Mouse (Mus musculus) leukemia stem cell, adult 10-12 weeks (primary cell): ENCODE results near the gene Trmt2b. TPM values are rescaled to one million over a fixed set of nuclear protein-coding genes. Genes with fewer than 3 reads are reported as not detected.

Experiments
- polyA plus RNA-seq: library from polyadenylated mRNA; stranded (reverse); fragments of >175 nt; gene quantifications from 2 replicates; pipeline ENCODE4 v1.2.3, GENCODE M21; 2012; ENCODE audit warnings: low replicate concordance

Trmt2b gene
- polyA plus RNA-seq = 0.85 and 1.0 TPM in 2 replicates

DNA sequence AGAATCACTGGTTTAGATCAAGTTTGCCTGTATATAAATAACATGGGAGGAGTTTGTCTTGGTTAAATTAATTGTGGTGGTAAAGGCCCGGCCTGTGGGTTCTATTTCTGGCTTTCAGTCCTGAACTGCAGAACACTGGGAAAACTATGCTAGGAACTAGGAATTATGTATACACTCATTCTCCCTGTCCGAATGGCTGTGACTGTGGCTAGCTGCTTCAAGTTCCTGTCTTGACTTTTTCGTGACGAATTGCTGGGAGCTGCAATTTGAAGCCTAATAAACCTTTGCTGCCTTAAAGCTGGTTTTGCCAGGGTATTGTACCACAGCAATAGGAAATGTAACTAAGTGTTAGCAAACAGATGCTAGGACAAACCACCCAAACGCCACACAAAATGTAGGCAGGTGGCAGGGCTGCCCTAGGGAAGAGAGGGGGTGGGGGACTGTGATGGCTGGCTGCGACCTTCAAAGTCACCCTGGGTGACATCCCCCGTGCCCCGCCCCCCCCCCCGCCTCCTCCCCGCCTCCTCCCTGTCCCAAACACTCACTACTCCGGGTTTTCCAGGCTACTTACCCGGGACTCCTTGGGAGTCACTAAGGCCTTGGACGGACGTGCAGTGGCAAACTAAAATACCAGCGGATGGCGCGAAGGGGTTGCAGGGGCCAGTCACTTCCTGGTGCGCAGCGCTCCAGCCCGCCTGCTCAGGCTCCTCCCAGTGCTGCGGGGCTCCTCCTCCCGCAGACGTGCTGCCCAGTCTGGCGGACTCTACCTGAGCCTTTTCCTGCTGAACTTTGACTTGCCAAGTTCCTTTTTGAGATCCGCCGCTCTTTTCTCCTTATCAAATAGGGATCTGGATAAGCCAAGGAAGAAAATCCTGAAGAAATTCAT, at the start of gene Trmt2b:
TSS of gene Trmt2b (minus strand) at position 710 of the 886 bp plus-strand sequence.

DNA sequence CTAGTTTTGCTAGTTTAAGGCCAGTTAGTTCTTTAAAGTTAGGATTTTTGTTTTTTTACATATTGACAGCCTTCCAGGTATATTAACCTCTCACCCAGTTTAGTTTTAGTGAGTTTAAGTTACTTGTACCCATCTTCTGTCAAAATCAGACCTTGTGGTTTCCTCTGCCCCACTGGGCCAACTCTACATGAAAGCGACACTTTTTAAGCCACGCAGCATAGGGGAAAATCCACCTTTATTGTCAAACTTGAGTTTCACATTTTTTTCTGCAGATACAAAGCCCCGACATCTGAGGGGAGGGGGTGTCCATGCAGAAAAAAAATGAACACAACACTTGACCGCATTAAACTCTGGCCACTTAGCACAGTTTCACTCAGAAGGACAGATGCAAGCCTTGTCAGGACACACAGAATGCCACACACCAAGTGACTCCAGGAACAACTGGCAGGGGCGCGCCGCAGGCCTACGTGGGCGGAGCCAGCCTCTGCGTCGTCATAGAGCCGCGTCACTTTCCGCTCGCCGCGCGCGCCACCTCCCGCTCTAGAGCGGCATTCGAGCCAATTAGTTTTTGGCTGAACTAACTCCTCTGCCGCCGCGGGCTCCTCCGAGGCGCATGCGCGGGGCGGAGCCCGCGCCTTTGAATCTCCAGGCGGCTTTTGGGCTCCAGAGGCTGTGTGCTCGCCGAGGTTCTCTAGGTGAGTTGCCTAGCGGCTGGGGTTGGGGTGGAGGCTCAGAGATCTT, 30.9 kb upstream of the Trmt2b start, which contains the start of gene Cenpi:
TSS of gene Cenpi (plus strand) at position 551 of the 741 bp plus-strand sequence.

DNA sequence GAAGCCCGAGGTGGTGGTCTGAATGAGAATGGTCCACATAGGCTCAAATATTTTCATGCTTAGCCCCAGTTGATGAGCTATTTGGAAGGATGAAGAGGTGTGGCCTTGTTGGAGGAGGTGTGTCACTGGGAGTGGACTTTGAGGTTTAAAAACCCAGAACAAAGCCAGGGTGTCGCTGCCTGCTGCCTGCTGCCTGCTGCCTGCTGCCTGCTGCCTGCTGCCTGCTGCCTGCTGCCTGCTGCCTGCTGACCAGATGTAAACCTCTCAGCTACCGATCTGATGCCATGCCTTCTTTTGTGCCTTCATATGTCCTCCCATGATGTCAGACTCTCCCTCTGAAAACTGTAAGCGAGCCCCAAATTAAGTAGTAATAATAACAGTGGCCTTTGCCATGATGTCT, 54.9 kb downstream of the Trmt2b start, which contains the start of gene Nox1:
TSS of gene Nox1 (minus strand) at position 101 of the 400 bp plus-strand sequence.

DNA sequence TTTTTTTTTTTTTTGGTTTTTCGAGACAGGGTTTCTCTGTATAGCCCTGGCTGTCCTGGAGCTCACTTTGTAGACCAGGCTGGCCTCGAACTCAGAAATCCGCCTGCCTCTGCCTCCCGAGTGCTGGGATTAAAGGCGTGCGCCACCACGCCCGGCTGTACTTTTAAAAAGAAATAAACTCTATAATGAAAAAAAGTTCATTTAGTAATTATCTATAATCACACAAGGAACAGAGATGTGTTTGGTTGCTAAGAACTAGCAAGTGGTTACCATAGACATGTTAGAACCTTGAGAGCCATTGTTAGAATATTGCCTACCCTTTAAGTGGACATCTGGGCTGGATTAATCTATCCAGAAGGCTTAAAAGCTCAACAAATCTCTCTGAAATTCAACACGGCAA, 89.6 kb downstream of the Trmt2b start, which contains the start of gene Arl13a:
TSS of gene Arl13a (plus strand) at position 301 of the 400 bp plus-strand sequence.

Other genes starting within 250 kb of the Trmt2b start
- gene Cstf2, start 217.8 kb downstream of the Trmt2b start, polyA plus RNA-seq = 11.7 and 44.7 TPM in 2 replicates
- gene Xkrx, start 114.9 kb downstream of the Trmt2b start, polyA plus RNA-seq = 0.11 and 0.28 TPM in 2 replicates
- gene Arl13a, start 89.5 kb downstream of the Trmt2b start, polyA plus RNA-seq = not detected in 2 replicates
- gene Nox1, start 55.0 kb downstream of the Trmt2b start, polyA plus RNA-seq = not detected in 2 replicates
- gene Tmem35a, start 18.2 kb upstream of the Trmt2b start, polyA plus RNA-seq = 0.26 TPM in 1 of 2 replicates, not detected in the other
- gene Cenpi, start 31.1 kb upstream of the Trmt2b start, polyA plus RNA-seq = 0.50 and 1.8 TPM in 2 replicates
- gene Drp2, start 127.6 kb upstream of the Trmt2b start, polyA plus RNA-seq = 0.26 and 0.42 TPM in 2 replicates
- not detected in 2 replicates for gene Taf7l, start 199.5 kb upstream of the Trmt2b start, polyA plus RNA-seq